Mouse (Mus musculus): ENCODE measurements around the gene C2cd4c.

C2cd4c gene

GRCm38 (mm10) chr10:79578891-79579290 lies 34.9 kb downstream of the C2cd4c start:
- no peak for DNase-seq (ENCODE audit: low read depth, low spot score)

GRCm38 (mm10) chr10:79578276-79578675 lies 35.5 kb downstream of the C2cd4c start:
- DNase-seq (ENCODE audit: low read depth, low spot score), result no peak

- no peak for DNase-seq (ENCODE audit: low read depth, low spot score)
Measured at GRCm38 (mm10) chr10:79577376-79577775, 36.4 kb downstream of the C2cd4c start.

GRCm38 (mm10) chr10:79575754-79576153 lies 38.1 kb downstream of the C2cd4c start:
- no peak for DNase-seq (ENCODE audit: low read depth, low spot score)

- DNase-seq (ENCODE audit: low read depth, low spot score), result no peak
Measured at GRCm38 (mm10) chr10:79574796-79575195, 39.0 kb downstream of the C2cd4c start.

DNA sequence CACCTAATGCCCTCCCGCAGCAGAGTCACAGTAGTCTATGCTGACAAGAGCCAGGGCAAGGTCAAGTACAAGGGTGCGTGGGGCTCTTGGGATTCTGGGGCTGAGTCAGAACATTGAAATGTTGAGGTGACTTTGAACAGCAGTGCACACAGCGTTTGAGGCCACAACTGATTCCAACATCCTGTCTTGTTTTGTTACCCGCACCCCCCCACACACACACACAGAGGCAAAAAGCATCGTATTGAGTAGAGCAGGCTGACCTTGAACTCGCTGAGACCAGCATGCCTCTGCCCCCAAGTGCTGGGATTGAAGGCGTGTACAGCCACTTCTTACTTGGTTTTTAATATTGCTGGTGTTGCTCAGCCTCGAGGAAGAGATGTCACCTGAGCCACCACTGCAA lies 39.5 kb downstream of the C2cd4c start:
- DNase-seq (ENCODE audit: low read depth, low spot score), result no peak

- no peak for DNase-seq (ENCODE audit: low read depth, low spot score)
Measured at GRCm38 (mm10) chr10:79573611-79574010, 40.2 kb downstream of the C2cd4c start.

- no peak for DNase-seq (ENCODE audit: low read depth, low spot score)
Measured at GRCm38 (mm10) chr10:79571314-79571713, 42.5 kb downstream of the C2cd4c start.

DNA sequence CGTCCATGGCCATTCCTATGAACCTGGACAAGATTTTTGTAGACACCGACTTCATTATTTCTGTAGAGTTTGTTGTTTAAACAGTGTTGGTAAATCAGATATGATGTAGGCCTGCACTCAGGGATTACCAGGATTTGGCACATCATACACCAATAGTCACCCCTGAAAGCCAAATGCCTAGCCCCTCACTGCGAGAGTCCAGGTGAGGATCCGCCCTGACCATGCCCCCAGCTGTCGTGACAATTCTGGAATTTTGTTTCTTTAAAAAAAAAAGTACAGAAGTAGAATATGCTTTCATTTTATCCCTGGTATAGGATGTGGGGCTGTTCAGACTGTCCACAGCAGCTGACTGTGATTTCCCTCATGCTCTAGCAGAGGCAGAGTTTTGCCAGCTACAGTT lies 43.9 kb downstream of the C2cd4c start:
- DNase-seq (ENCODE audit: low read depth, low spot score), result no peak

DNA sequence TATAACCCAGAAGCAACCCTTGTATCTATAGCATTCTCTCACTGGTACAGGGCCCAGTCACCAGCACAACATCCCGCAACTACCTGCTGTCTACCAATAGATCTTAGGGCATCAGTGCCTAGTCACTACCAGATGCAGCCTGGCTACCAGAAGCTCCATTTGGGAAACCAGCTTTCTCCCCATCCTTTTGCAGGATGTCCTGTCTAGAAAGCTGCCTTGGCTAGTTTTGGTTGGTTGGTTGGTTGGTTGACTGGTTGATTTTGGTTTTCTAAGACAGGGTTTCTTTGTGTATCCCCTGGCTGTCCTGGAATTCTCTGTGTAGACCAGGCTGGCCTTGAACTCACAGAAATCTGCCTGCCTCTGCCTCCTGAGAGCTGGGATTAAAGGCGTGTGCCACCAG lies 54.1 kb downstream of the C2cd4c start:
- no peak for DNase-seq (ENCODE audit: low read depth, low spot score)

DNA sequence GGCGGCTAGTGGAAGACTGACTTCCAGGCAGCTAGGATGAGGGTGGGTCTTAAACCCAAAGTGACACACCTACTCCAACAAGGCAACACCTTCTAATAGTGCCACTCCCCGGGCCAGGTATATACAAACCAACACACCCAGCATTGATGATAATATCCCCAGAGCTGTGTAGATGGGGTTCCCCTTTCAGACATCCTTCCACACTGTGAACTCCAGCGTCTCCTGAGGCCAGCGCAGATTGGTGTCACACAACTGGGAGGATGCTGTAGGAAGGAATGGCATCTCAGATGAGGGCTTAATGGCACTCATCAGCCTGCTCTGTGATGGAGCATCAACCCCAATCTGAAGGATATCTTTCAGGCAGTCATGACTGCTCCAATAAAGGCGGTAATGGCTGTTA lies 56.3 kb downstream of the C2cd4c start:
- DNase-seq (ENCODE audit: low read depth, low spot score), result no peak

DNA sequence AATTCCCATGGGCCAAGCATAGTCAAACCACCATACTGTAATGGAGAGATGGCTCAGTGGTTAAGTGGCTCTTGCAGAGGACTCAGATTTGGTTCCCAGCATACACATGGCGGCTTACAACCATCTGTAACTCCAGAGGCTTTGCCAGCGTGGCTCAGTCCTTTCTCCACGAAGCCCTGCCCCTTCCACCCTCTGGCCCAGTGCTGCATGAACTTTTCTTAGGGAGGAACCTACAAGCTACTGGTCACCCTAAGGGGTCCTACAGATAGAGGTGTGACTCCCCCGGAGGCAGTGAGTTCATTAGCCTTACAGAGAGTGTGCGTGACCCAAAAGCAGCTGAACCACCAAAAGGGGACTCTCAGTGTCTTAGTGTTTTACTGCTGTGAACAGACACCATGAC lies 56.9 kb downstream of the C2cd4c start:
- no peak for DNase-seq (ENCODE audit: low read depth, low spot score)

Data from retina, adult 2 months (tissue).